Mouse (Mus musculus): ENCODE measurements around the gene Pla1a.

DNA sequence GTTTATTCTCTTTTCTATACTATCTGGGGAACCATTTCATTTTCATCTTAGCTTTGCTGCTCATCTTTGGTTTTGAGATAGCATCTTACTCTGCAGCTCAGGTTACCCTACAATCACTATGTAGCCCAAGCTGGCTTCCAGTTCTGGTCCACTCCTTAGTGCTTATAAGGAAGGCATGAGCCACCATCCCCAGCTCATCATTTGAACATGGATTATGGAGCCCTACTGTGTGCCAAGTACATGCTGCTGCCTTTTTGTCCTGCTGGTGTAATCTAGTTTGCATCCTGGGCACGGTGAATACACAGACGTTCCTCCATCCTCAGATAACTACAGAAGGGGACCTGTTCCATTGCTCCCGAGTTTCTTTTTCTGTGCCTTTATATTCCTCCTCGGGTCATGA lies 60.1 kb downstream of the Pla1a start:
- TF ChIP-seq POLR2A (IDR thresholded peaks at IDR 0.05; ENCODE audit: borderline replicate concordance, low read depth, low read length), result no peak
- no peak for TF ChIP-seq CTCF (IDR thresholded peaks at IDR 0.05; ENCODE audit: low read depth, low read length)

Measured in bone marrow macrophage, adult 2 months (primary cell).